Mouse (Mus musculus): ENCODE measurements around the gene Gm20696. TPM values are rescaled to one million over a fixed set of nuclear protein-coding genes. Genes with fewer than 3 reads are reported as not detected.

The Gm20696 gene
- polyA plus RNA-seq, 1 experiment from 2014 or later = 2.6 TPM

- H3K9ac ChIP-seq = 0 out of 2 replicates have a peak overlapping the region, but pooled peaks have one; percentile 28
- no peak overlapping the region for H3K4me3 ChIP-seq
- no peak for ATAC-seq (ENCODE audit: insufficient number of reproducible peaks, low FRiP score)
- 51% methylated on average over 10 of the region's 10 CpGs for WGBS
- H3K27ac ChIP-seq (ENCODE audit: poor library complexity, severe bottlenecking) = peak overlapping the region; percentile 8; the same call in 1 of the 2 replicates
- peaks cover 33% of the 10 kb centered on the region for H3K4me1 ChIP-seq (replicated peaks)
- H3K9me3 ChIP-seq (replicated peaks) = no peaks in the 10 kb centered on the region
- H3K4me2 ChIP-seq = no peak overlapping the region
- peaks cover 4% of the 10 kb centered on the region; the same call in 1 of the 2 replicates for H3K36me3 ChIP-seq
- no peaks in the 10 kb centered on the region for H3K27me3 ChIP-seq (replicated peaks)
Measured at GRCm38 (mm10) chr6:99483556-99483955, 183.0 kb downstream of the Gm20696 start.

- Histone ChIP-seq H3K36me3 (peaks cover 4% of the 10 kb centered on the region; the same call in 1 of the 2 replicates), H3K4me2 (no peak overlapping the region), H3K4me3 (no peak overlapping the region), H3K9me3 (replicated peaks) (no peaks in the 10 kb centered on the region), H3K27ac (ENCODE audit: poor library complexity, severe bottlenecking) (no peak overlapping the region), H3K9ac (no peak overlapping the region), H3K4me1 (replicated peaks) (peaks cover 31% of the 10 kb centered on the region), H3K27me3 (replicated peaks) (no peaks in the 10 kb centered on the region)
- WGBS = 71% methylated on average over 7 of the region's 7 CpGs
- no peak for ATAC-seq (ENCODE audit: insufficient number of reproducible peaks, low FRiP score)
Measured at GRCm38 (mm10) chr6:99481568-99481967, 185.0 kb downstream of the Gm20696 start.

GRCm38 (mm10) chr6:99478873-99479650, 187.5 kb downstream of the Gm20696 start:
- H3K27me3 ChIP-seq (replicated peaks) = no peaks in the 10 kb centered on the region
- H3K27ac ChIP-seq (ENCODE audit: poor library complexity, severe bottlenecking) = no peak overlapping the region
- WGBS = 80% methylated on average over 13 of the region's 13 CpGs
- H3K9ac ChIP-seq = no peak overlapping the region
- H3K4me3 ChIP-seq = no peak overlapping the region
- no peak for ATAC-seq (ENCODE audit: insufficient number of reproducible peaks, low FRiP score)
- peaks cover 11% of the 10 kb centered on the region for H3K4me1 ChIP-seq (replicated peaks)
- H3K9me3 ChIP-seq (replicated peaks) = no peaks in the 10 kb centered on the region
- H3K4me2 ChIP-seq = no peak overlapping the region
- peaks cover 4% of the 10 kb centered on the region; the same call in 1 of the 2 replicates for H3K36me3 ChIP-seq

- H3K9ac ChIP-seq = no peak overlapping the region
- H3K27me3 ChIP-seq (replicated peaks) = no peaks in the 10 kb centered on the region
- H3K4me2 ChIP-seq = no peak overlapping the region
- H3K27ac ChIP-seq (ENCODE audit: poor library complexity, severe bottlenecking) = no peak overlapping the region
- no peaks in the 10 kb centered on the region for H3K9me3 ChIP-seq (replicated peaks)
- H3K4me1 ChIP-seq (replicated peaks) = peaks cover 8% of the 10 kb centered on the region; the same call in 1 of the 2 replicates
- no peaks in the 10 kb centered on the region for H3K36me3 ChIP-seq
- no peak overlapping the region for H3K4me3 ChIP-seq
- 82% methylated on average over 9 of the region's 9 CpGs for WGBS
- ATAC-seq (ENCODE audit: insufficient number of reproducible peaks, low FRiP score) = no peak
Measured at GRCm38 (mm10) chr6:99475040-99475439, 191.6 kb downstream of the Gm20696 start.

- no peak for ATAC-seq (ENCODE audit: insufficient number of reproducible peaks, low FRiP score)
- Histone ChIP-seq H3K4me1 (replicated peaks) (peaks cover 17% of the 10 kb centered on the region), H3K9ac (no peak overlapping the region), H3K4me2 (no peak overlapping the region), H3K27ac (ENCODE audit: poor library complexity, severe bottlenecking) (no peak overlapping the region), H3K9me3 (replicated peaks) (no peaks in the 10 kb centered on the region), H3K36me3 (no peaks in the 10 kb centered on the region), H3K4me3 (no peak overlapping the region), H3K27me3 (replicated peaks) (no peaks in the 10 kb centered on the region)
- WGBS = 64% methylated on average over 5 of the region's 5 CpGs
Measured at GRCm38 (mm10) chr6:99470906-99471305, 195.7 kb downstream of the Gm20696 start.

- no peak for ATAC-seq (ENCODE audit: insufficient number of reproducible peaks, low FRiP score)
- no peaks in the 10 kb centered on the region for H3K27me3 ChIP-seq (replicated peaks)
- H3K9me3 ChIP-seq (replicated peaks) = no peaks in the 10 kb centered on the region
- H3K9ac ChIP-seq = no peak overlapping the region
- no peak overlapping the region for H3K27ac ChIP-seq (ENCODE audit: poor library complexity, severe bottlenecking)
- H3K4me2 ChIP-seq = no peak overlapping the region
- 87% methylated on average over 12 of the region's 12 CpGs for WGBS
- H3K4me3 ChIP-seq = no peak overlapping the region
- no peaks in the 10 kb centered on the region for H3K36me3 ChIP-seq
- peaks cover 19% of the 10 kb centered on the region for H3K4me1 ChIP-seq (replicated peaks)
Measured at GRCm38 (mm10) chr6:99469134-99469834, 197.3 kb downstream of the Gm20696 start.

GRCm38 (mm10) chr6:99467831-99468230, 198.8 kb downstream of the Gm20696 start:
- Histone ChIP-seq H3K4me1 (replicated peaks) (peaks cover 20% of the 10 kb centered on the region), H3K9ac (no peak overlapping the region), H3K4me2 (no peak overlapping the region), H3K9me3 (replicated peaks) (no peaks in the 10 kb centered on the region), H3K27ac (ENCODE audit: poor library complexity, severe bottlenecking) (no peak overlapping the region), H3K27me3 (replicated peaks) (no peaks in the 10 kb centered on the region), H3K4me3 (no peak overlapping the region), H3K36me3 (no peaks in the 10 kb centered on the region)
- WGBS = 59% methylated on average over 3 of the region's 3 CpGs
- ATAC-seq (ENCODE audit: insufficient number of reproducible peaks, low FRiP score) = no peak

- Histone ChIP-seq H3K4me1 (replicated peaks) (peaks cover 25% of the 10 kb centered on the region), H3K4me2 (no peak overlapping the region), H3K9ac (no peak overlapping the region), H3K9me3 (replicated peaks) (no peaks in the 10 kb centered on the region), H3K27me3 (replicated peaks) (no peaks in the 10 kb centered on the region), H3K36me3 (no peaks in the 10 kb centered on the region), H3K27ac (ENCODE audit: poor library complexity, severe bottlenecking) (no peak overlapping the region), H3K4me3 (no peak overlapping the region)
- 36% methylated on average over 8 of the region's 8 CpGs for WGBS
- no peak for ATAC-seq (ENCODE audit: insufficient number of reproducible peaks, low FRiP score)
Measured at GRCm38 (mm10) chr6:99467109-99467508, 199.5 kb downstream of the Gm20696 start.

- WGBS = 67% methylated on average over 8 of the region's 8 CpGs
- no peak overlapping the region for H3K27ac ChIP-seq (ENCODE audit: poor library complexity, severe bottlenecking)
- no peak overlapping the region for H3K4me3 ChIP-seq
- no peak for ATAC-seq (ENCODE audit: insufficient number of reproducible peaks, low FRiP score)
- no peak overlapping the region for H3K4me2 ChIP-seq
- H3K36me3 ChIP-seq = no peaks in the 10 kb centered on the region
- no peaks in the 10 kb centered on the region for H3K9me3 ChIP-seq (replicated peaks)
- peaks cover 25% of the 10 kb centered on the region for H3K4me1 ChIP-seq (replicated peaks)
- no peaks in the 10 kb centered on the region for H3K27me3 ChIP-seq (replicated peaks)
- H3K9ac ChIP-seq = no peak overlapping the region
Measured at GRCm38 (mm10) chr6:99466354-99466753, 200.2 kb downstream of the Gm20696 start.

- no peak overlapping the region for H3K4me2 ChIP-seq
- H3K4me1 ChIP-seq (replicated peaks) = peaks cover 16% of the 10 kb centered on the region
- no peak for ATAC-seq (ENCODE audit: insufficient number of reproducible peaks, low FRiP score)
- H3K9ac ChIP-seq = no peak overlapping the region
- H3K4me3 ChIP-seq = no peak overlapping the region
- no peaks in the 10 kb centered on the region for H3K9me3 ChIP-seq (replicated peaks)
- no peaks in the 10 kb centered on the region for H3K27me3 ChIP-seq (replicated peaks)
- no peak overlapping the region for H3K27ac ChIP-seq (ENCODE audit: poor library complexity, severe bottlenecking)
- peaks cover 4% of the 10 kb centered on the region; the same call in 1 of the 2 replicates for H3K36me3 ChIP-seq
- 89% methylated on average over 4 of the region's 4 CpGs for WGBS
Measured at GRCm38 (mm10) chr6:99464449-99464848, 202.1 kb downstream of the Gm20696 start.

GRCm38 (mm10) chr6:99463906-99464305, 202.7 kb downstream of the Gm20696 start:
- no peak overlapping the region for H3K4me3 ChIP-seq
- peaks cover 16% of the 10 kb centered on the region for H3K4me1 ChIP-seq (replicated peaks)
- H3K27ac ChIP-seq (ENCODE audit: poor library complexity, severe bottlenecking) = no peak overlapping the region
- no peak for ATAC-seq (ENCODE audit: insufficient number of reproducible peaks, low FRiP score)
- no peaks in the 10 kb centered on the region for H3K9me3 ChIP-seq (replicated peaks)
- peaks cover 4% of the 10 kb centered on the region; the same call in 1 of the 2 replicates for H3K36me3 ChIP-seq
- H3K4me2 ChIP-seq = no peak overlapping the region
- no peaks in the 10 kb centered on the region for H3K27me3 ChIP-seq (replicated peaks)
- no peak overlapping the region for H3K9ac ChIP-seq
- 81% methylated on average over 7 of the region's 7 CpGs for WGBS
